Mouse (Mus musculus): Measurements from ENCODE around the gene Cyp4f16. TPM values are rescaled to one million over a fixed set of nuclear protein-coding genes. Genes with fewer than 3 reads are reported as not detected.
A peak's percentile ranks its signal among the peaks of the same experiment; 100 is the strongest.
"Not testable (repeated sequence)": the region's sequence is repeated elsewhere in the genome, so short reads cannot be mapped to it uniquely, and the experiment has no call there.

Gene Cyp4f16
- polyA plus RNA-seq, 1 experiment from 2014 or later, result 11.4 TPM

DNA sequence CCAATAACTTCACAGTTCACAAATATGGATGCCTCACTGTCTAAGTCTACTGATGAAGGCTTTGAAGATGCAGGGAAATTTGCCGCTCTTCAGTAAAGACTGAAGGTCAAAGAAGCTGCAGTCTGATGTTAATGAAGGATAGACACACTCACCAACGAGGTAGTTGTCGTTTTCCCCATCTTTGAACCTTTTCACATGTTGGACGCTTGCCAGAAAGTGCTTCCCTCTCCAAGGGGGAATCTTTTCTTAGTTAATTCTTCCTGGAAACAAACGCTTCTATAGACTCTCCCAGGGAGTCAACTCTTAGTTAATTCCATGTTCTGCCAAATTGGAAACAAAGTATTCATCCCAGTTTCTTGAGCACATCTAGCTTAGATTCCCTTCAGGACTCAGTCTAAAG is 20.2 kb upstream of the Cyp4f16 start:
- Histone ChIP-seq H3K4me1 (replicated peaks; ENCODE audit: control insufficient read depth, insufficient read depth, low read length) (no peaks in the 10 kb centered on the region), H3K36me3 (ENCODE audit: control insufficient read depth, insufficient read depth, low read length) (no peaks in the 10 kb centered on the region), H3K4me3 (ENCODE audit: low read depth, low read length) (no peak overlapping the region), H3K27me3 (ENCODE audit: control insufficient read depth, insufficient read depth, low read length) (no peaks in the 10 kb centered on the region), H3K9ac (ENCODE audit: low read depth, low read length) (no peak overlapping the region), H3K9me3 (ENCODE audit: control insufficient read depth, low read length) (no peaks in the 10 kb centered on the region), H3K27ac (ENCODE audit: low read depth, low read length) (no peak overlapping the region), H3K4me2 (replicated peaks; ENCODE audit: low read depth, low read length) (no peak overlapping the region)
- DNase-seq (ENCODE audit: low spot score), result no peak
- WGBS, result 88% methylated on average over 5 of the region's 5 CpGs
- ATAC-seq (ENCODE audit: low FRiP score), result no peak

DNA sequence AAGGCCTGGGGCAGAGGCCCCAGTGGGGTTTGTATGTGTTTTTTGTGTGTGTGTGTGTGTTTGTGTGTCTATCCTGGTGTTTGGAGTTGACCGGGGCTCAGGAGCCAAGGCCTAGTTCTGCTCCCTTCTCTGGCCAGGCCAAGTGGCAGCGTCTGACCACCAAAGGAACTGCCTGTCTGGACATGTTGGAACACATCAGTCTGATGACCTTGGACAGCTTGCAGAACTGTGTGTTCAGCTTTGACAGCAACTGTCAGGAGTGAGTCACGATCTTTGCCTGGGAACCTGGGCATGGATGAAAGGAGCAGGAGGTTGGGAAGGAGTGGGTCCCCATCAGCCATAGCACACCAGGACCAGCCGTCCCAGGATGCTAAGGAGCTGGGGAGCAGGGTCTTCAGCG is 14.4 kb upstream of the Cyp4f16 start:
- DNase-seq (ENCODE audit: low spot score) (no peak), ATAC-seq (ENCODE audit: low FRiP score) (no peak)
- Histone ChIP-seq H3K27ac (ENCODE audit: low read depth, low read length) (no peak overlapping the region), H3K36me3 (ENCODE audit: control insufficient read depth, insufficient read depth, low read length) (no peaks in the 10 kb centered on the region), H3K4me1 (replicated peaks; ENCODE audit: control insufficient read depth, insufficient read depth, low read length) (no peaks in the 10 kb centered on the region), H3K4me2 (replicated peaks; ENCODE audit: low read depth, low read length) (no peak overlapping the region), H3K27me3 (ENCODE audit: control insufficient read depth, insufficient read depth, low read length) (no peaks in the 10 kb centered on the region), H3K4me3 (ENCODE audit: low read depth, low read length) (no peak overlapping the region), H3K9ac (ENCODE audit: low read depth, low read length) (no peak overlapping the region), H3K9me3 (ENCODE audit: control insufficient read depth, low read length) (no peaks in the 10 kb centered on the region)
- 95% methylated on average over 5 of the region's 5 CpGs for WGBS

DNA sequence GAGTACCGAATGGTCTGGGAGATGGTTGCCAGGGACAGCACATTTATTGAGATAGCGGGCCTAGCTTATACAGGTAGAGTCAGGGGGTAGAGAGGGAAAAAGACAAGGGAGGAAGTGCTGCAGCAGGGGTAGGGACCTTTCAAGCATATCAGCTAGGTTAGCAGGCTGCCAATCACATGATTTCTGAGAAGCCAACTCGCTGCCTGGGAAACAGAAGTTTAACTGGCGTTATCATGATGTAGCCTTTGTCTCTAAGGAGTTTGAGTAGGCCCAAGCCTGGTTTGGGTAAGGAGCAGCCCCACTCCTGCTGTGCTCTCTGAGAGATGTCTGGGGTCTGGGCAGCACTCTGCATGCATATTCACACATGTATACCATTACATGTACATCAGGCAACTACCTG is 14.0 kb upstream of the Cyp4f16 start:
- 90% methylated on average over 4 of the region's 4 CpGs for WGBS
- H3K4me3 ChIP-seq (ENCODE audit: low read depth, low read length), result no peak overlapping the region
- ATAC-seq (ENCODE audit: low FRiP score), result no peak

DNA sequence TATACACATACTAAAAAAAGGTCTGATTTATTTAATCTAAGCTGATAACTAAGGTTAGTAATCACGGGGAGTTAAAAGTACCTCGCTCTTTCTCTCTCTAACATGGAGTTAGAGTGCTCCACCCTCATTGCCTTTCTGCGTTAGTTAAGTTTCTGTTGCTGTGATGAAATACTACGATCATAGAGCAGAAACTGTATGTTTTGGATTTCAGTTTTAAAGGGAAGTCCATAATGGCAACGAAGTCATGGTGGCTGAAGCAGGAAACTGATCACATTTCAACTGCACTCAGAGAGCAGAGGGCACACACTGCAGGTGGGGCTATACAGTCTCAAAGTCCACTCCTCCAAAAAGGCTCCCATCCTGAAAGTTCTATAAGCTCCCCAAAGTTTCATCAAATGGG is 13.5 kb upstream of the Cyp4f16 start:
- no peak overlapping the region for H3K4me2 ChIP-seq (replicated peaks; ENCODE audit: low read depth, low read length)
- no peak overlapping the region for H3K4me3 ChIP-seq (ENCODE audit: low read depth, low read length)
- H3K4me1 ChIP-seq (replicated peaks; ENCODE audit: control insufficient read depth, insufficient read depth, low read length), result no peaks in the 10 kb centered on the region
- no peaks in the 10 kb centered on the region for H3K9me3 ChIP-seq (ENCODE audit: control insufficient read depth, low read length)
- no peak overlapping the region for H3K9ac ChIP-seq (ENCODE audit: low read depth, low read length)
- no peak overlapping the region for H3K27ac ChIP-seq (ENCODE audit: low read depth, low read length)
- ATAC-seq (ENCODE audit: low FRiP score), result no peak
- H3K36me3 ChIP-seq (ENCODE audit: control insufficient read depth, insufficient read depth, low read length), result no peaks in the 10 kb centered on the region
- no peak for DNase-seq (ENCODE audit: low spot score)
- 90% methylated on average over 5 of the region's 5 CpGs for WGBS
- no peaks in the 10 kb centered on the region for H3K27me3 ChIP-seq (ENCODE audit: control insufficient read depth, insufficient read depth, low read length)

More for the DNA sequence above, 14.0 kb upstream of the Cyp4f16 start:
- DNase-seq (ENCODE audit: low spot score), result no peak
- Histone ChIP-seq H3K9me3 (ENCODE audit: control insufficient read depth, low read length) (no peaks in the 10 kb centered on the region), H3K36me3 (ENCODE audit: control insufficient read depth, insufficient read depth, low read length) (no peaks in the 10 kb centered on the region), H3K4me2 (replicated peaks; ENCODE audit: low read depth, low read length) (no peak overlapping the region), H3K9ac (ENCODE audit: low read depth, low read length) (no peak overlapping the region), H3K27me3 (ENCODE audit: control insufficient read depth, insufficient read depth, low read length) (no peaks in the 10 kb centered on the region), H3K27ac (ENCODE audit: low read depth, low read length) (no peak overlapping the region), H3K4me1 (replicated peaks; ENCODE audit: control insufficient read depth, insufficient read depth, low read length) (no peaks in the 10 kb centered on the region)

DNA sequence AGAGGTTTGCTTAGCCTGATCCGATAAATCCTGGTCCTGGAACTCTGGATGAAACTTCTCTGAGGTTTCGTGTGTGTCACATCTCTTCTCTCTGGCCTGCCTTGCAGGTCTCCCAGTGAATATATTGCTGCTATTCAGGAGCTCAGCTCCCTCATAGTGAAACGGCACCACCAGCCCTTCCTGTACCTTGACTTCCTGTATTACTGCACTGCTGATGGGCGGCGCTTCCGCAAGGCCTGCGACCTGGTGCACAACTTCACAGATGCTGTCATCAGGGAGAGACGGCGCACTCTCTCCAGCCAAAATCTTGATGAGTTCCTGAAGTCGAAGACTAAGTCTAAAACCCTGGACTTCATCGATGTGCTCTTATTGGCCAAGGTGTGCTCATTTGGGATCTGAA is 12.5 kb upstream of the Cyp4f16 start:
- 93% methylated on average over 11 of the region's 11 CpGs for WGBS
- no peaks in the 10 kb centered on the region for H3K4me1 ChIP-seq (replicated peaks; ENCODE audit: control insufficient read depth, insufficient read depth, low read length)

DNA sequence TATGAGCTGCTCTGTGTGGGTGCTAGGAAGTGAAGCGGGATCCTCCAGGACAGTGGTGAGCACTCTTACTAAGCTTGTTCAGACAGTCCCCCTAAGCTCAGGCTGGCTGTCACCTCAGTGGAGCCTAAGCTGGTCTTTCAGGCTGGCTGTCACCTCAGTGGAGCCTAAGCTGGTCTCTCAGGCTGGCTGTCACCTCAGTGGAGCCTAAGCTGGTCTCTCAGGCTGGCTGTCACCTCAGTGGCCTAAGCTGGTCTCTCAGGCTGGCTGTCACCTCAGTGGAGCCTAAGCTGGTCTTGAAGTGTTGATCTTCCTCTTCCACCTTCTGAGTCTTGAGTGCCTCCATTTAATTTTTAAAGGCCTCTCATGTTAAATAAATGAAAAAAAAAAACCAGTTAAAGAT is 10.0 kb upstream of the Cyp4f16 start:
- not testable (repeated sequence) for ATAC-seq (ENCODE audit: low FRiP score); H3K9ac ChIP-seq (ENCODE audit: low read depth, low read length); H3K9me3 ChIP-seq (ENCODE audit: control insufficient read depth, low read length); H3K4me3 ChIP-seq (ENCODE audit: low read depth, low read length); H3K27ac ChIP-seq (ENCODE audit: low read depth, low read length); DNase-seq (ENCODE audit: low spot score); H3K36me3 ChIP-seq (ENCODE audit: control insufficient read depth, insufficient read depth, low read length); H3K27me3 ChIP-seq (ENCODE audit: control insufficient read depth, insufficient read depth, low read length); H3K4me1 ChIP-seq (replicated peaks; ENCODE audit: control insufficient read depth, insufficient read depth, low read length); H3K4me2 ChIP-seq (replicated peaks; ENCODE audit: low read depth, low read length)
- 100% methylated on average over 1 of the region's 1 CpGs for WGBS

More for the DNA sequence above, 12.5 kb upstream of the Cyp4f16 start:
- Histone ChIP-seq H3K9me3 (ENCODE audit: control insufficient read depth, low read length) (no peaks in the 10 kb centered on the region), H3K27me3 (ENCODE audit: control insufficient read depth, insufficient read depth, low read length) (no peaks in the 10 kb centered on the region), H3K4me3 (ENCODE audit: low read depth, low read length) (no peak overlapping the region), H3K27ac (ENCODE audit: low read depth, low read length) (no peak overlapping the region), H3K4me2 (replicated peaks; ENCODE audit: low read depth, low read length) (no peak overlapping the region), H3K9ac (ENCODE audit: low read depth, low read length) (no peak overlapping the region), H3K36me3 (ENCODE audit: control insufficient read depth, insufficient read depth, low read length) (no peaks in the 10 kb centered on the region)
- ATAC-seq (ENCODE audit: low FRiP score), result no peak
- no peak for DNase-seq (ENCODE audit: low spot score)

DNA sequence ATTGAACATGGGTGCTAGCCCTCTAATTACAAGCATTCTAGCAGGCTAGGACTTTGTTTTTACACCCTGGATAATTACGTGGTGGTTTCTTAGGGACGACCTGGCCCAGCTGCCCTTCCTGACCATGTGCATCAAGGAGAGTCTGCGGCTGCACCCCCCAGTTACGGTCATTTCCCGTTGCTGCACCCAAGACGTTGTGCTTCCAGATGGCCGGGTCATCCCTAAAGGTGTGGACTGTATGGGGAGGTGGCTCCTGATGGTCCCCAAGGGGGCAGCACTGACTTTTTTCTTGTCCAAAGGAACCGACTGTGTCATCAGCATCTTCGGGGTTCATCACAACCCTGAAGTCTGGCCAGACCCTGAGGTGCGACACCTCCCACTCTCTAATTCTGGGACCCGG is 8.6 kb upstream of the Cyp4f16 start:
- H3K9me3 ChIP-seq (ENCODE audit: control insufficient read depth, low read length), result no peaks in the 10 kb centered on the region
- 87% methylated on average over 11 of the region's 11 CpGs for WGBS
- no peaks in the 10 kb centered on the region for H3K4me1 ChIP-seq (replicated peaks; ENCODE audit: control insufficient read depth, insufficient read depth, low read length)
- H3K4me3 ChIP-seq (ENCODE audit: low read depth, low read length), result no peak overlapping the region
- H3K4me2 ChIP-seq (replicated peaks; ENCODE audit: low read depth, low read length), result no peak overlapping the region
- no peaks in the 10 kb centered on the region for H3K36me3 ChIP-seq (ENCODE audit: control insufficient read depth, insufficient read depth, low read length)
- H3K27me3 ChIP-seq (ENCODE audit: control insufficient read depth, insufficient read depth, low read length), result no peaks in the 10 kb centered on the region
- no peak overlapping the region for H3K9ac ChIP-seq (ENCODE audit: low read depth, low read length)
- H3K27ac ChIP-seq (ENCODE audit: low read depth, low read length), result no peak overlapping the region
- no peak for ATAC-seq (ENCODE audit: low FRiP score)
- no peak for DNase-seq (ENCODE audit: low spot score)

DNA sequence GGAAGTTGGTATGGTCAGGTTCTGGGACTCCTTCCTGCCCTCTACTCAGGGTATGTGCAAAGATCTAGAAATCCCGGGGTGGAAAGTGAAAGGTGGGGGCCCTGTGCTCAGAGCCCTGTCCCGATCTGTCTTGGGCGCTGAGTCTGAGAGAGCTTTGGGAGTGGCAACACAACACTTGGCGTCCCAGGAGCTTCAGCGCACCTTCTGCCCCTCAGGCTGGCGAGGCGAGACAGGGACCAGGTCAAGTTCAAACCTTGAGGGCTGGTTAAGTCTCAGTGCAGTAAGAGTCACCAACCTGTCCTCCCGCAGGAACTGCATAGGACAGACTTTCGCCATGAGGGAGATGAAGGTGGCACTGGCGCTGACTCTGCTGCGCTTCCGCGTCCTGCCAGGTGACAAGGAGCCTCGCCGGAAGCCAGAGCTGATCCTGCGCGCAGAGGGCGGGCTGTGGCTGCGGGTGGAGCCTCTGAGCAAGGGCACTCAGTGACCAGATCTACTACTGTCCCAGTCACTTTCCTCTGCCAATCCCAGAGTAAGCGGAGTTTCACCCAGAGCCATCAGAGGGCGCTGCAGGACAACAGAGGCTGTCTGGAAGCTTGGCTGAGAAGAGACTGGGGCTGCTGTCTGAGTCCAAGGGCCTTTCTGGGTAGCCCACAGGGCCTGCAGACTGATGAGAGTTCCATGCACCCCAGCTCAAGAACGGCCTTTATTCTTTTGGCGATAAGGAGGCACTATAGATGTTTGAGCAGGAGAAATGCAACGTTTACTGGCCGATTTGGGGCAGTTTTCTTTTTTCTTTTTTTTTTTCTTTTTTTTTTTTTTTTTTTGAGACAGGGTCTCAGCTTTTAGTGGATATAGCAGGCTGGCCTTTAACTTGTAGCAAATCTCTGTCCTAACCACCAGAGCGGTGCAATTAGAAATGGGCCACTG is 7.7 kb upstream of the Cyp4f16 start:
- H3K9ac ChIP-seq (ENCODE audit: low read depth, low read length), result peak overlapping the region; percentile 45
- H3K9me3 ChIP-seq (ENCODE audit: control insufficient read depth, low read length), result no peaks in the 10 kb centered on the region
- peak overlapping the region; percentile 42 for H3K4me2 ChIP-seq (replicated peaks; ENCODE audit: low read depth, low read length)
- H3K36me3 ChIP-seq (ENCODE audit: control insufficient read depth, insufficient read depth, low read length), result no peaks in the 10 kb centered on the region
- peak; percentile 91 for DNase-seq (ENCODE audit: low spot score)
- ATAC-seq (ENCODE audit: low FRiP score), result peak; percentile 74
- H3K4me1 ChIP-seq (replicated peaks; ENCODE audit: control insufficient read depth, insufficient read depth, low read length), result no peaks in the 10 kb centered on the region
- H3K4me3 ChIP-seq (ENCODE audit: low read depth, low read length), result peak overlapping the region; percentile 17; the same call in 1 of the 2 replicates
- no peak overlapping the region for H3K27ac ChIP-seq (ENCODE audit: low read depth, low read length)
- H3K27me3 ChIP-seq (ENCODE audit: control insufficient read depth, insufficient read depth, low read length), result no peaks in the 10 kb centered on the region
- WGBS, result 18% methylated on average over 26 of the region's 26 CpGs

DNA sequence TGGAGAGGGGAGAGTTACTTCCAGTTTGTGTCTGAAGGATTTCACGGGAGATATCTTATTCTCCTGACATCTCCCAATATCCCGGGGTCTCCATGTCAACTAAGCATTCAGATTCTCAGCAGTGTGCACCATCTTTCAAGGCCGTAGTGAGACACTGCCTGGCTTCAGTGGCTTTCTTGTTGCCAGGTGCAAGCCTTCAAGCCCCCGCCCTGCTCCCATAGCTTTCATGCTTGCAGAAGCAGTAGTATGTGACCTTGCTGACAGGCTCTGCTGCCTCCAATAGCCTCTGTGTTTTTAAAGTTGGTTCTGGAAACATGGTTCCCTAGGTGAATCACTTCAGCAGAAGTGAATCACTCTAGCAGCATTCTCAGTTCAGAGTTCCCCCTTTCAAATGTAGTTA is 4.0 kb upstream of the Cyp4f16 start:
- H3K4me3 ChIP-seq (ENCODE audit: low read depth, low read length); H3K27ac ChIP-seq (ENCODE audit: low read depth, low read length); H3K27me3 ChIP-seq (ENCODE audit: control insufficient read depth, insufficient read depth, low read length); H3K9me3 ChIP-seq (ENCODE audit: control insufficient read depth, low read length); DNase-seq (ENCODE audit: low spot score); H3K4me2 ChIP-seq (replicated peaks; ENCODE audit: low read depth, low read length); H3K36me3 ChIP-seq (ENCODE audit: control insufficient read depth, insufficient read depth, low read length); H3K9ac ChIP-seq (ENCODE audit: low read depth, low read length); ATAC-seq (ENCODE audit: low FRiP score); H3K4me1 ChIP-seq (replicated peaks; ENCODE audit: control insufficient read depth, insufficient read depth, low read length): not testable (repeated sequence)
- WGBS, result 59% methylated on average over 4 of the region's 4 CpGs
